Mouse (Mus musculus): ENCODE data around the gene Abraxas2. TPM values are rescaled to one million over a fixed set of nuclear protein-coding genes. Genes with fewer than 3 reads are reported as not detected.

The Abraxas2 gene
- polyA plus RNA-seq, 1 experiment from 2014 or later = 36.1 TPM

- Histone ChIP-seq H3K4me3 (no peak overlapping the region), H3K4me1 (peaks cover 3% of the 10 kb centered on the region; the same call in 1 of the 2 replicates), H3K9ac (no peak overlapping the region), H3K4me2 (no peak overlapping the region), H3K27ac (no peak overlapping the region), H3K9me3 (no peaks in the 10 kb centered on the region), H3K27me3 (replicated peaks) (no peaks in the 10 kb centered on the region), H3K36me3 (replicated peaks) (peaks cover 21% of the 10 kb centered on the region; the same call in 1 of the 2 replicates)
- ATAC-seq (replicated peaks) = no peak
- 93% methylated on average over 9 of the region's 9 CpGs for WGBS
These were observed 7.3 kb downstream of the Abraxas2 start for GRCm38 (mm10) chr7:132866316-132866715.

DNA sequence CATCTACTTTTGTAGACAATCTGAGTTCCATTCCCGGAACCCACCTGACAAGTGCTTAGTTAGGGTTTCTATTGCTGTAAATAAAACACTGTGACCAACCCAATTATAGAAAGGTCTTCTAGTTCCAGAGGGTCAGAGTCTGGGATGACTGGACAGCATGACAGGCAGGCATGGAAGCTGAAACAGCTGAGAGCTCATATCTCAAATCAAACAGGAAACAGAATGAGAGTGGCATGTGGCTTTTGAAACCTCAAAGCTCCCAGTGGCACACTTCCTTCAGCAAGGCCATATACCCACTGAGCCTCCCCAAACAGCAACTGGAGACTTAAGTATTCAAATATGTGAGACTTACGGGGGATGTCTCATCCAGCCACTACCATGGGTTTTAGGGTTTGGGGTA lies 14.0 kb downstream of the Abraxas2 start:
- WGBS = 95% methylated on average over 2 of the region's 2 CpGs
- H3K4me1 ChIP-seq = no peaks in the 10 kb centered on the region
- H3K36me3 ChIP-seq (replicated peaks) = peaks cover 65% of the 10 kb centered on the region
- no peak overlapping the region for H3K4me3 ChIP-seq
- no peak overlapping the region for H3K27ac ChIP-seq
- no peak for ATAC-seq (replicated peaks)
- no peaks in the 10 kb centered on the region for H3K9me3 ChIP-seq
- no peak overlapping the region for H3K9ac ChIP-seq
- H3K27me3 ChIP-seq (replicated peaks) = no peaks in the 10 kb centered on the region
- H3K4me2 ChIP-seq = no peak overlapping the region

DNA sequence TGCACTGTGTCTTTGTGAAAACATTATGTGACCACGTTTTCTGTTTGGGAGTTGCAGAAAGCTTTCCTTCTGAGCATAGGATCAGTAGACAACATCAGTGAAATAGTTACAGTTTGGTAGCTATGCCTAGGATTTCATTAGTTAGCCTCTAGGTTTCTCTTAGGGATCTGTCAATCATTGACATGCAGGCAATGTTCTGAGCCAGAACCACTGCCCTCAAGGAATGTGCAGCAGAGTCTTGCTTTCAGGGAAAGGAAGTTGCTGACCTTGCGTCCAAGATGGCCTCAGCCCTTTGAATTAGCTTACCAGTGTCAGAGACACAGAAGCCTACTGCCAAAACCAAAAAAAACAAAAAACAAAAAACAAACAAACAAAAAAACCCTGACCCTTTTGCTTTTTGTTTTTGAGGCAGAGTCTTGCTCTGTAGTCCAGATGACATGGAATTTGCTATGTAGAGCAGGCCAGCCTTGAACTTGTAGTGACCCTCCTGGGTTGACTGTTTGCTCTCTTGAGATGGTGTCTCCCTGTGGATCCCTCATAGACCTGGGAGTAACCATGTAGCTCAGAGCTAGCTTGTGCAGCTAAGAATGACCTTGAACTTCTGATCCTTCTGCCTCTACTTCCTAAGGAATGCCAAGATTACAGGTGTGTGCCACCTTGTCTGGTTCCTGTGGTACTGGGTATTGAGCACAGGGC lies 16.5 kb downstream of the Abraxas2 start:
- Histone ChIP-seq H3K4me2 (no peak overlapping the region), H3K9me3 (no peaks in the 10 kb centered on the region), H3K9ac (no peak overlapping the region), H3K36me3 (replicated peaks) (peaks cover 75% of the 10 kb centered on the region), H3K4me3 (no peak overlapping the region), H3K4me1 (no peaks in the 10 kb centered on the region), H3K27ac (no peak overlapping the region), H3K27me3 (replicated peaks) (no peaks in the 10 kb centered on the region)
- ATAC-seq (replicated peaks) = no peak
- WGBS = 87% methylated on average over 2 of the region's 2 CpGs

DNA sequence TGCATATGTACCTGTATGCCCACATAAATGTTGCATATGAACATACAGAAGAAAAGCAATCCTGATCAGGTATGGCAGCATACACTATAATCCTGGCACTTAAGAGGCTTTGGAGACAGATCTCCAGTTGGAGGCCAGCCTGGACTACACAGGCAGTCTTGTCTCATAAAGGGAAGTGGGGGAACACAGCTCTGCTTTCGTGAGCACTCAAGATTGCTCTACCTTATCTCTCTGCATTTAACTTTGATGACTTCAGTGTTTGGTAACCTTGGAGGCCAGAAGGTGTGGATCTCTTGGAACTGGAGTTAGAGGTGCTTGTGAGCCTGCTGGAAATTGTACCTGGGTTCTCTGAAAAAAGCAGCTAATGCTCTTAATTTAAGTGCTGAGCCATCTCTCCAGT lies 21.3 kb downstream of the Abraxas2 start:
- Histone ChIP-seq H3K27me3 (replicated peaks) (no peaks in the 10 kb centered on the region), H3K27ac (no peak overlapping the region), H3K4me3 (no peak overlapping the region), H3K36me3 (replicated peaks) (peaks cover 61% of the 10 kb centered on the region), H3K4me1 (no peaks in the 10 kb centered on the region), H3K9ac (no peak overlapping the region), H3K4me2 (no peak overlapping the region), H3K9me3 (no peaks in the 10 kb centered on the region)
- WGBS = 100% methylated on average over 1 of the region's 1 CpGs
- no peak for ATAC-seq (replicated peaks)

- WGBS = 75% methylated on average over 2 of the region's 2 CpGs
- no peak overlapping the region for H3K4me3 ChIP-seq
- H3K9me3 ChIP-seq = no peaks in the 10 kb centered on the region
- H3K36me3 ChIP-seq (replicated peaks) = peaks cover 42% of the 10 kb centered on the region
- no peak overlapping the region for H3K4me2 ChIP-seq
- H3K27ac ChIP-seq = no peak overlapping the region
- no peak overlapping the region for H3K9ac ChIP-seq
- H3K27me3 ChIP-seq (replicated peaks) = no peaks in the 10 kb centered on the region
- H3K4me1 ChIP-seq = no peaks in the 10 kb centered on the region
- ATAC-seq (replicated peaks) = no peak
These were observed 23.3 kb downstream of the Abraxas2 start for GRCm38 (mm10) chr7:132882343-132882742.

DNA sequence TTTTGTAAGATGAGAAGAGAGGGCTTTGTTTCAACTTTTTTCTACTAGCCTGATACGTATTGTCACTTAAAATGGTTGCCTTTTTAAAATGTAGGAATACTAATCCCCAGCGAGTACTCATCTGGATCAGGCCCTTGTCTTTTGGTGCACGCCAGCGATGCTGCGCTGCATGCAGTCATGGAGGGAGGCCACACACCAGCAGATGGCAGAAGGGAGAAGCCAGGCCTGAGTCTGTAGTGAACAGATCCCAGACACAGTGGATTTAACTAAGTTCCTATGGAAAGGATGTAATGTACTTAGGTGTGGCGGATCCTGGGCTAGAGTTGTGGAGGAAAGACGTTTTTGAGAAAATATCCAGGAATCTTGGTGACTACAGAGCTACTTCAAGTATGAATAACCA lies 25.0 kb downstream of the Abraxas2 start:
- H3K36me3 ChIP-seq (replicated peaks) = peaks cover 28% of the 10 kb centered on the region
- WGBS = 90% methylated on average over 7 of the region's 7 CpGs
- no peaks in the 10 kb centered on the region for H3K9me3 ChIP-seq
- H3K4me2 ChIP-seq = no peak overlapping the region
- H3K9ac ChIP-seq = no peak overlapping the region
- H3K4me3 ChIP-seq = no peak overlapping the region
- H3K27ac ChIP-seq = no peak overlapping the region
- no peaks in the 10 kb centered on the region for H3K27me3 ChIP-seq (replicated peaks)
- ATAC-seq (replicated peaks) = no peak
- no peaks in the 10 kb centered on the region for H3K4me1 ChIP-seq

DNA sequence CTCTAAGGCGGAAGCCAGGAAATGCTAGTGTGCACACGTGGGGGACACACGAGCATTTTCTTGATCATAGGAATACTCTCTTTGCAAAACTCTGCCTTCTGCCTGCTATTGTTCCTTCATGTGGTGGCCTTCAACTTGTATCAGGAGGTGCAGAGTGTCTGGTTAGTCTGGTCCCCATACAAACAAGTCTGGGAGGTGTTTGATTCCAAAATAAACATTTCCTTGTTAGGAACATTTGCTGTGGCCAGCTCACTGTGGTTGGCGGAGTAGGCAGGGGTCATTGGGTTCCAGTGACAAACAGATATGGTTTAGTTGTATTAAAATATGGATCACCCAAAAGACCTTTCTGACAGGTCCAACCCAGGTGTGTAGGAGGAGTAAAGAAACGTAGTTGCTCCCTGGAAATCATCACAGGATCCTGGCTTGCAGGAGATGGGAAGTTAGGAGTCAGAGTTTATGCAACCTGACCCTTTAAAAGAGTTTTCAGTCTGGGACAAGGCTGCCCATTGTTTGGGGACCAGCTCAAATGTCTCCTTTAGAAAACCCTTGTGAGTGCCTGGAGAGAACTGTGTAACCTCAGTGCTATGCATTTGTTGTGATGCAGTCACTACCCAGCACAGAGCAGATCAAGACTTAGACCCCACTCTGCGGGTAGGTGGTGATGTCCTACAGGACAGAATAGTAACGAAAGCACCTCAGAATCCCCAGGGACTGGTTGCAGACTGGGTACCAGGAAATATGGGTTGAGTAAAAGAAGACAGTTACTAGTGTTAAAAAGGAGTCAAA lies 28.2 kb downstream of the Abraxas2 start:
- Histone ChIP-seq H3K4me2 (no peak overlapping the region), H3K9me3 (no peaks in the 10 kb centered on the region), H3K9ac (no peak overlapping the region), H3K36me3 (replicated peaks) (peaks cover 7% of the 10 kb centered on the region; the same call in 1 of the 2 replicates), H3K4me3 (no peak overlapping the region), H3K27me3 (replicated peaks) (no peaks in the 10 kb centered on the region), H3K4me1 (no peaks in the 10 kb centered on the region), H3K27ac (no peak overlapping the region)
- 85% methylated on average over 7 of the region's 7 CpGs for WGBS
- no peak for ATAC-seq (replicated peaks)

DNA sequence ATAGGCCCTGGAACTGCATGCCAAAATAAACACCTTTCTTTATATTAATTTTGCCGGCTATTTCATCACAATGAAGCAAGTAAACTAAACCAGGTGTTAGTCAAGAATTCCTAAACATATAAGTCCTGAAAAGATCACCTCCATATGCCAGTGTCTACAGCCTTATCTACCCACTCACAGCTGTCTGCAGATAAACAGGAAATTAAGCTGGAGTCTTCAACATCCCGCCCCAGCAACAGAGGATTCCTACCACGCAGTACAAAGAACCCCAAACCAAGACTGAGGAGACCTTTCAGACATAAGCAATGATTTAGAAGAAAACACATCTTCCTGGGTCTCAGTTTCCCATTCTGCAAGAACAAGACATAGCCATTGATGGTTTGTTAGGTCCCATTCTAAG lies 29.0 kb downstream of the Abraxas2 start:
- ATAC-seq (replicated peaks) = no peak
- Histone ChIP-seq H3K4me1 (no peaks in the 10 kb centered on the region), H3K4me2 (no peak overlapping the region), H3K9me3 (no peaks in the 10 kb centered on the region), H3K4me3 (no peak overlapping the region), H3K27me3 (replicated peaks) (no peaks in the 10 kb centered on the region), H3K27ac (no peak overlapping the region), H3K36me3 (replicated peaks) (peaks cover 7% of the 10 kb centered on the region; the same call in 1 of the 2 replicates), H3K9ac (no peak overlapping the region)
- WGBS = 87% methylated on average over 3 of the region's 3 CpGs

DNA sequence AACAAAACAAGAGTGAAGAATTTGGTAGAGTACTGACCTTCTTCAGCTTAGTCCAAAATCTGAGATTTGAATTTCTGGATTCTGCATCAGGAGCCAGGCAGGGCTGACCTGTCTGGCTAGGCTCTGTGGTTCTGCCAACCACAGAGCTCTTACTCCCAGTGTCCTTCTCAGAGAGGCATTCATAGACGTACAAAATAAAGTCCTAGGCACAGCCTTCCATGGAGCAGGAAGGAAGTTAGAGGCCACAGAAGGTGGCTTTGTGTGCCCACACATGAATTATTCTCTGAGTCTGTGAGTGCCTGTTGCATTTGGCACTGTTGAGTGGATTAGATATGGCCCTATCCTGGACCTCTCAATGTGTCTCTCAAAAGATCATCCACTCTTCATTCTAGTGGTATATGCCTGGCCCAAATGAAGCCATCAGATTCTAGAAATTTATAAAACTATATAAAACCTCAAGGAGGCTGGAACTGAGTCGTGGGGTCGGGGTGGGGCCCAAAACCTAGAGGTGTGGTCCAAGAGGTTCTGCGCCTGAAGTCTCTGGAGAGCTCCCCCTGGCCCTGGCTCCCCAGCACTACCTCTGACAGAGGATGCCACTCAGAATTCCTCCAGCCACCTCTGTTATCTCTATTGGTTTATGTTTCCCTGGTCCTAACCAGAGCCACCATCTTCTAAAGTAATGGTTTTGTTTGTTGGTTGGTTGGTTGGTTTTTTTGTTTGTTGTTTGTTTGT lies 29.7 kb downstream of the Abraxas2 start:
- no peak overlapping the region for H3K4me3 ChIP-seq
- no peak overlapping the region for H3K9ac ChIP-seq
- no peak overlapping the region for H3K27ac ChIP-seq
- no peaks in the 10 kb centered on the region for H3K27me3 ChIP-seq (replicated peaks)
- H3K4me1 ChIP-seq = no peaks in the 10 kb centered on the region
- 71% methylated on average over 4 of the region's 4 CpGs for WGBS
- no peak for ATAC-seq (replicated peaks)
- peaks cover 3% of the 10 kb centered on the region; the same call in 1 of the 2 replicates for H3K36me3 ChIP-seq (replicated peaks)
- H3K9me3 ChIP-seq = no peaks in the 10 kb centered on the region
- no peak overlapping the region for H3K4me2 ChIP-seq

GRCm38 (mm10) chr7:132889691-132890090 lies 30.7 kb downstream of the Abraxas2 start:
- Histone ChIP-seq H3K4me2 (no peak overlapping the region), H3K9me3 (no peaks in the 10 kb centered on the region), H3K36me3 (replicated peaks) (no peaks in the 10 kb centered on the region), H3K4me1 (no peaks in the 10 kb centered on the region), H3K9ac (no peak overlapping the region), H3K27ac (no peak overlapping the region), H3K4me3 (no peak overlapping the region), H3K27me3 (replicated peaks) (no peaks in the 10 kb centered on the region)
- no peak for ATAC-seq (replicated peaks)
- 89% methylated on average over 8 of the region's 8 CpGs for WGBS

- ATAC-seq (replicated peaks) = no peak
- H3K36me3 ChIP-seq (replicated peaks) = no peaks in the 10 kb centered on the region
- no peak overlapping the region for H3K9ac ChIP-seq
- no peak overlapping the region for H3K27ac ChIP-seq
- no peak overlapping the region for H3K4me3 ChIP-seq
- H3K9me3 ChIP-seq = no peaks in the 10 kb centered on the region
- WGBS = 88% methylated on average over 5 of the region's 5 CpGs
- H3K4me2 ChIP-seq = no peak overlapping the region
- H3K27me3 ChIP-seq (replicated peaks) = no peaks in the 10 kb centered on the region
- no peaks in the 10 kb centered on the region for H3K4me1 ChIP-seq
These were observed 31.2 kb downstream of the Abraxas2 start for GRCm38 (mm10) chr7:132890201-132890600.

GRCm38 (mm10) chr7:132891561-132892310 lies 32.7 kb downstream of the Abraxas2 start:
- 83% methylated on average over 5 of the region's 5 CpGs for WGBS
- Histone ChIP-seq H3K4me3 (no peak overlapping the region), H3K27ac (no peak overlapping the region), H3K27me3 (replicated peaks) (no peaks in the 10 kb centered on the region), H3K9ac (no peak overlapping the region), H3K4me2 (no peak overlapping the region), H3K9me3 (no peaks in the 10 kb centered on the region), H3K36me3 (replicated peaks) (no peaks in the 10 kb centered on the region), H3K4me1 (no peaks in the 10 kb centered on the region)
- no peak for ATAC-seq (replicated peaks)

Measured in midbrain, embryonic 15.5 days (tissue).